Mouse (Mus musculus): ENCODE measurements at regions not wholly inside any gene's neighbourhood (a gene's known extent, or its start where the extent isn't known, plus 50 kb on each side); places are given as distances from the start of the nearest gene placed in this dataset.

GRCm38 (mm10) chr13:35241443-35241842 lies 214.5 kb upstream of the Eci2 start:
- no peak for TF ChIP-seq CTCF (IDR thresholded peaks at IDR 0.05; ENCODE audit: low read depth, low read length)
- TF ChIP-seq POLR2A (IDR thresholded peaks at IDR 0.05; ENCODE audit: extremely low read depth, insufficient read depth, low read length): no peak
